Mouse (Mus musculus): ENCODE measurements at regions not wholly inside any gene's neighbourhood (a gene's known extent, or its start where the extent isn't known, plus 50 kb on each side); places are given as distances from the start of the nearest gene placed in this dataset.

- TF ChIP-seq CTCF (IDR thresholded peaks at IDR 0.05; ENCODE audit: low read depth, low read length) (no peak), TAL1 (conservative IDR thresholded peaks at IDR 0.05; ENCODE audit: low read depth, low read length) (no peak), GATA1 (IDR thresholded peaks at IDR 0.05; ENCODE audit: borderline replicate concordance, low read length) (no peak), POLR2AphosphoS5 (IDR thresholded peaks at IDR 0.05; ENCODE audit: insufficient replicate concordance, low read depth, low read length) (no peak)
Observed at GRCm38 (mm10) chr13:72209518-72209917, 246.0 kb upstream of the Irx1 start.
